In the genomic region with DNA sequence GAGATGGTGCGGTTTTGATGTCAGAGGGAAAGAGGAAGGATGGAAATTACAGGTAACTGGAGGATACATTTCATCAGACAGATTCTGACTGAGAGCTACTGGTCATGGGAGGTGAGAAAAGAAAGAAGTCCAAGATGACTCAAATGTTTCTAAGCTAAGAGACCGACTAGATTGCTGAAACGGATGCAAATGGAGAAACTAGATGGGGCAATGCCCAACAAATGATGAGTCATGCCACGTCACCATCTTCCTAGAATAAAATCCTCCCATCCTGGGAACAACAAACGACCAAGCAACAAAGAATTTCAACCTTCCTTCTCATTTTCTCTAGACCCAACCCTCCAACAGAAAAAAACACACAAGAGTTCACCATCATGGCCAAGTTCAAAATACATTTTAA, we compare ENCODE assay signal across 25 mouse cellular contexts. TPM values are rescaled to one million over a fixed set of nuclear protein-coding genes. Genes with fewer than 3 reads are reported as not detected.
"Had no signal": no experiment of that assay in that cellular context is flagged by ENCODE, and none has a peak within 500 bp of the region (broad histone marks: within the 10 kb centered on the region; RNA-seq: fewer than 3 reads in every experiment).

No protein-coding gene starts in this region.

- DNase-seq: kidney, postnatal 14 days; layer of hippocampus, adult 9-11 months; liver; lung, adult 18-20 months; lung, postnatal 10 days; lung, postnatal 36 days; right cerebral cortex, adult 18-20 months; right cerebral cortex, postnatal 14 days; right cerebral cortex, postnatal 4 days; thymus, adult 2 months; thymus, postnatal 14 days; thymus, postnatal 4 days had no signal

- H3K36me3 ChIP-seq: limb, embryonic 10.5 days; limb, embryonic 13.5 days; liver, embryonic 12.5 days; liver, embryonic 15.5 days; lung, embryonic 15.5 days; midbrain, embryonic 10.5 days; midbrain, embryonic 13.5 days had no signal

- H3K4me1 ChIP-seq: limb, embryonic 10.5 days; liver, embryonic 12.5 days; liver, embryonic 15.5 days; lung, embryonic 15.5 days; megakaryocyte, embryonic 14.5 days; midbrain, embryonic 10.5 days; midbrain, embryonic 13.5 days had no signal

- H3K27me3 ChIP-seq: limb, embryonic 13.5 days; liver, embryonic 12.5 days; liver, embryonic 15.5 days; lung, embryonic 15.5 days; megakaryocyte, embryonic 14.5 days; midbrain, embryonic 13.5 days had no signal

- H3K9me3 ChIP-seq: limb, embryonic 10.5 days; limb, embryonic 13.5 days; liver, embryonic 12.5 days; liver, embryonic 15.5 days; lung, embryonic 15.5 days; megakaryocyte, embryonic 14.5 days; midbrain, embryonic 10.5 days; midbrain, embryonic 13.5 days had no signal

- H3K9ac ChIP-seq: limb, embryonic 13.5 days; liver, embryonic 12.5 days; liver, embryonic 15.5 days; lung, embryonic 15.5 days; midbrain, embryonic 13.5 days had no signal

- H3K4me3 ChIP-seq: layer of hippocampus, adult 2 months; limb, embryonic 10.5 days; limb, embryonic 13.5 days; liver, embryonic 12.5 days; liver, embryonic 15.5 days; lung, embryonic 15.5 days; megakaryocyte, embryonic 14.5 days; midbrain, embryonic 10.5 days; midbrain, embryonic 13.5 days had no signal

- H3K27ac ChIP-seq: layer of hippocampus, adult 2 months; limb, embryonic 10.5 days; limb, embryonic 13.5 days; liver, embryonic 12.5 days; liver, embryonic 15.5 days; lung, embryonic 15.5 days; midbrain, embryonic 10.5 days; midbrain, embryonic 13.5 days; stomach, postnatal 0 days had no signal

- H3K4me2 ChIP-seq: limb, embryonic 13.5 days; liver, embryonic 12.5 days; liver, embryonic 15.5 days; lung, embryonic 15.5 days; midbrain, embryonic 13.5 days had no signal

RNA-seq across cellular contexts. Expression of a gene that starts 18.6 kb away (rescaled TPM):
- total RNA-seq: monocyte, adult 5-6 weeks had no signal
- polyA plus RNA-seq: kidney, embryonic 16.5 days; liver, embryonic 12.5 days; liver, embryonic 15.5 days; midbrain, embryonic 10.5 days; midbrain, embryonic 13.5 days; stomach, embryonic 14.5 days had no signal
